Mouse (Mus musculus) embryonic fibroblast, embryonic 13.5 days (primary cell): ENCODE measurements around the gene Tenm4.

ENCODE experiments used
- CTCF ChIP-seq: IDR thresholded peaks from 2 replicates; pipeline ENCODE4 v1.5.1; 2011; ENCODE audit warnings: mild to moderate bottlenecking, control low read depth, low read length, moderate library complexity, borderline replicate concordance; ENCODE audit not compliant: insufficient read depth
- POLR2A ChIP-seq: IDR thresholded peaks from 2 replicates; pipeline ENCODE4 v1.6.1; 2011; ENCODE audit warnings: low read depth, mild to moderate bottlenecking, control low read depth, low read length, moderate library complexity

- TF ChIP-seq CTCF = no peak
- TF ChIP-seq POLR2A = no peak
Measured at GRCm38 (mm10) chr7:96383686-96384528, 212.9 kb downstream of the Tenm4 start.
